Mouse (Mus musculus): ENCODE data around the gene Pam.

DNA sequence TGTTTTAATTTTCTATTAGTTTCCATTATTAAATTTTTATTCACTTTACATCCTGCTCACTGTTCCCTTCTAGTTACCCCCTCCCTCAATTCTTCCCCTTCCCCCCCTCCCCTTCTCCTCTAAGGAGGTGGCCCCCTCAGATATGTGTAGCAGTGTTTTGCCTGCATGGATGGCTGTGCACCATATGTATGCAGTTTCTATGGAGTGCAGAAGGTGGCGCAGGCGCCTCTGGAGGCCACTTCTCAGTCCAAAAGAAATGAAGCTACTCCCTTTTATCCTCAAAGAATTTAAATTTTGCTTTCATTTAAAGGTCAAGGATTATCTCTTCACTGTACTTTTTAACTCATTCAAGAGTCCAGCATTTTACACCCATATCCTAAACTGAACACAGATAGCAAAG lies 42.0 kb downstream of the Pam start:
- TF ChIP-seq POLR2A (IDR thresholded peaks at IDR 0.05; ENCODE audit: control insufficient read depth in 1 of 2, insufficient read depth in 1 of 2, low read depth in 1 of 2, low read length in 2 of 2, poor library complexity in 1 of 2) (no peak), RAD21 (IDR thresholded peaks at IDR 0.05; ENCODE audit: low read depth, low read length) (no peak), MXI1 (IDR thresholded peaks at IDR 0.05; ENCODE audit: low read depth, low read length) (no peak), CTCF (IDR thresholded peaks at IDR 0.05 in 2 of 3, conservative IDR thresholded peaks at IDR 0.05 in 1 of 3; ENCODE audit: control insufficient read depth in 1 of 3, insufficient read depth in 1 of 3, low read depth in 2 of 3, low read length in 3 of 3, poor library complexity in 1 of 3, severe bottlenecking in 1 of 3) (peak in 1 of 3 experiments; percentile 16; a peak in 1 of 6 replicates)
